Comparison of ENCODE assay signal across 28 mouse cellular contexts in genomic region chr9:118813492-118813891, GRCm38 (mm10).
"Had no signal": no experiment of that assay in that cellular context is flagged by ENCODE, and none has a peak within 500 bp of the region (broad histone marks: within the 10 kb centered on the region; RNA-seq: fewer than 3 reads in every experiment).

No protein-coding gene starts in this region.

- ATAC-seq: forebrain, embryonic 13.5 days; forebrain, embryonic 14.5 days; forebrain, embryonic 15.5 days; forebrain, embryonic 16.5 days; forebrain, postnatal 0 days had no signal

- H3K4me3 ChIP-seq: embryonic facial prominence, embryonic 10.5 days; embryonic facial prominence, embryonic 12.5 days; embryonic facial prominence, embryonic 13.5 days; embryonic facial prominence, embryonic 15.5 days; erythroblast, embryonic 14.5 days; forebrain, embryonic 10.5 days; forebrain, embryonic 12.5 days; forebrain, embryonic 13.5 days; forebrain, embryonic 15.5 days; gastrocnemius, adult 2 months had no signal

- H3K9me3 ChIP-seq: embryonic facial prominence, embryonic 12.5 days; embryonic facial prominence, embryonic 13.5 days; embryonic facial prominence, embryonic 15.5 days; forebrain, embryonic 12.5 days; forebrain, embryonic 15.5 days had no signal

- H3K4me2 ChIP-seq: embryonic facial prominence, embryonic 12.5 days; embryonic facial prominence, embryonic 13.5 days; embryonic facial prominence, embryonic 15.5 days; forebrain, embryonic 12.5 days; forebrain, embryonic 13.5 days; forebrain, embryonic 15.5 days had no signal

- DNase-seq: cerebellum, adult 2 months; cerebellum, adult 8-10 months; cerebellum, adult 9-10 months; cerebellum, adult 9-11 months; cerebellum, postnatal 10 days; cerebellum, postnatal 14 days; cerebellum, postnatal 25 days; cerebellum, postnatal 36 days; embryo, embryonic 11 days; forebrain, postnatal 0 days; gastrocnemius, adult 2 months; gastrocnemius, postnatal 10 days; gastrocnemius, postnatal 14 days; gastrocnemius, postnatal 25 days; gastrocnemius, postnatal 36 days; heart, adult 11 months; heart, adult 18-20 months had no signal

- H3K27ac ChIP-seq: embryonic facial prominence, embryonic 10.5 days; embryonic facial prominence, embryonic 12.5 days; embryonic facial prominence, embryonic 15.5 days; forebrain, embryonic 10.5 days; forebrain, embryonic 12.5 days; forebrain, embryonic 13.5 days; forebrain, embryonic 15.5 days; gastrocnemius, adult 2 months had no signal

- H3K9ac ChIP-seq: embryonic facial prominence, embryonic 12.5 days; embryonic facial prominence, embryonic 13.5 days; embryonic facial prominence, embryonic 15.5 days; forebrain, embryonic 12.5 days; forebrain, embryonic 13.5 days; forebrain, embryonic 15.5 days; forebrain, postnatal 0 days had no signal

- H3K36me3 ChIP-seq: embryonic facial prominence, embryonic 12.5 days; embryonic facial prominence, embryonic 15.5 days; forebrain, embryonic 10.5 days; forebrain, embryonic 12.5 days; forebrain, embryonic 15.5 days had no signal

- H3K27me3 ChIP-seq: embryonic facial prominence, embryonic 12.5 days; embryonic facial prominence, embryonic 13.5 days; embryonic facial prominence, embryonic 15.5 days; forebrain, embryonic 12.5 days; forebrain, embryonic 13.5 days; forebrain, embryonic 15.5 days had no signal

- H3K4me1 ChIP-seq: forebrain, embryonic 10.5 days had no signal
